Mouse (Mus musculus): ENCODE measurements around the gene Trpv2.

DNA sequence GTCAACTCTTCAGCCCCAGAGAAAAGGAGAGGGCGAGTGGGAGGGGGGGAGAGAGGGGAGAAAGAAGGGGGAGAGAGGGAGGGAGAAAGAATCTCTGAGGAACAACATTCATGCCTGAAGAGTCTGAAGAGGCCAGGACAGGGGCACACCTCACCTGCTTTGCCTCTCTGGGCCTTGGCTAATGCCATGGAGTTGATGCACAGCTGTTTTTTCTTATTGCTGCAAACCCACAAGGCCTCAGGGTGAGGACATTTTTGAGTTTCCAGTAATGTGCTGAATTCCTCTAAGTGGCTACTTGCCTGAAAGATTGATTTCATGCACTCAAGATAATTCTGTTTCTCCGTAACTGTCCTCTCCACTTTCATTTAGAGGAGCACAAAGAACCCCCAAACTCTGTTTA, 16.1 kb upstream of the Trpv2 start:
- TF ChIP-seq POLR2A (IDR thresholded peaks at IDR 0.05; ENCODE audit: borderline replicate concordance, insufficient read depth, low read length) (no peak), CTCF (IDR thresholded peaks at IDR 0.05; ENCODE audit: borderline replicate concordance, insufficient read depth, low read depth, low read length) (no peak)

Data from cerebellum, adult 2 months (tissue).